Mouse (Mus musculus): ENCODE measurements around the gene Ggt6.

Ggt6 gene

DNA sequence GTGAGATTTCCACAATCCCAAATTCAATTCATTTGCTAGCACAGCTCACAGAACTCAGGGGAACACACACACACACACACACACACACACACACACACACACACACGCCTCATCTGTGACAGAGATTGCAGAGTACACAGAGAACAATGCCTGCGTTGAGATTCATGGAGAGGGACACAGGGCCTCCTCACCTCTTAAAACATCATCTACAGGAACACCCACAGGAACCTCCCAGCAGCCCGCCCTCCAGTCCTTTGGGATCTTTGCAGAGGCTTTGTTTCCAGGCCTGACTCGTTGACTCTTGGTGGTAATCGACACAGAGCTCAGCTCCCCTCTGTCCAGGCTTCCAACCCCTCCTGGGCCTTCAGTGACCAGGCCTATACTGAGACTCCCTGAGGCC lies 41.9 kb downstream of the Ggt6 start:
- no peak for DNase-seq

GRCm38 (mm10) chr11:72477653-72478052 lies 42.3 kb downstream of the Ggt6 start:
- no peak for DNase-seq

GRCm38 (mm10) chr11:72478228-72478627 lies 42.9 kb downstream of the Ggt6 start:
- DNase-seq = no peak

- no peak for DNase-seq
Measured at GRCm38 (mm10) chr11:72479499-72479898, 44.2 kb downstream of the Ggt6 start.

DNA sequence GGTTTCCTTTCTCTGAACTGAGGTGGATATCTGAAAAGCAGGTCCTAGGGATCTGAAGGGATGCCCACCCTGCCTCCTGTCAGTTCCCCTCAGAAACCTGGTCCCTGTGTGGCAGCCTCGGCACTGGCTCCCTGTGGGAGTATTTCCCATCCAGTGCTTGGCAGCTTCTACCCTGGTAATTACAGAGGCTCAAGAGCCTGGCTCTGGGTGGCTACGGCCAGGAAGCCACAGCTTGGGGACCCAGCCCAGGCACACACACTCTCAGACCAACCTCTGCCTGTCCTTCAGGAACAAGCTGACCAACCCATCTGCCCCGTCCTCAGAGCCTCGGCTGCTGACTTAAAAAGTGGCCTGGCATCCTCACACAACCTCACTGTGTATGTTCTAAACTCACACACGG lies 46.0 kb downstream of the Ggt6 start:
- no peak for DNase-seq

DNA sequence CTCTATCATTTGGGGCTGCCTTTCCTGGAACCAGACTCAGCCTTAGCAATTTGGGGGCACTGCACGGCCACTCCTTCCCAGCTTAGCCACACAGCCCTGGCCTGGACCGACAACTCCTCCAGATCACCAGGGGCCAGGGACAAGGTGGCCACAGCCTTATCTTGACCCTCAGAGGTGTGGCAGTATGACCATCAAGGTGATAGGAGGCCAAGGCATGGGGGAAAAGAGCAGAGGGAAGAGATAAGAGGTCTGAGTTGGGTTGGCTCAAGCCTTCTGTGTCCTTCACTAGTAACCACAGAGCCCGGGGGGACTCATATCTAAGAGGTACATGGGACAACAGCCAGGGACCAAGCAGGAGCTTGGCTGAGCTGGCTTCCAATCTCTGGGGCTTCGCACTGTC lies 46.6 kb downstream of the Ggt6 start:
- DNase-seq = no peak

GRCm38 (mm10) chr11:72484549-72484948 lies 49.2 kb downstream of the Ggt6 start:
- DNase-seq = no peak

GRCm38 (mm10) chr11:72485157-72485556 lies 49.8 kb downstream of the Ggt6 start:
- DNase-seq = no peak

DNA sequence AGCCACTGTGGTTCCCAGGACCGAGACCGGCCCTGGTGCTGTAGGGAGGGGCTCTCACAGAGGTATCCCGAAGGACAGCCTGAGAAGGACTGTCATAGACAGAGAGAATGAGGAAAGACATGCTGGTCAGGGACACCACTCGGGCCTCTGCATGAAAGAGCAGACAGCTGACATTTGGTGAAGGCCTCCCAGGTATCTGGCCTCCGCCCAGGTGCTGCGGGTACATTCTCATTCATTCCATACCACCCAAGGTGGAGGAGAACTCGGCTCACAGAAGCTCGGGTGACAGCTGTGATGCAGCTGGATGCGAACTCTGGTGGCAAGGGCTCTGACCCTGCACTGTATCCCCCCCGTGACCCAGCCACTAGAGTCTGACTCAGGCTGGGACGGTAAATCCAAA lies 50.6 kb downstream of the Ggt6 start:
- no peak for DNase-seq

DNA sequence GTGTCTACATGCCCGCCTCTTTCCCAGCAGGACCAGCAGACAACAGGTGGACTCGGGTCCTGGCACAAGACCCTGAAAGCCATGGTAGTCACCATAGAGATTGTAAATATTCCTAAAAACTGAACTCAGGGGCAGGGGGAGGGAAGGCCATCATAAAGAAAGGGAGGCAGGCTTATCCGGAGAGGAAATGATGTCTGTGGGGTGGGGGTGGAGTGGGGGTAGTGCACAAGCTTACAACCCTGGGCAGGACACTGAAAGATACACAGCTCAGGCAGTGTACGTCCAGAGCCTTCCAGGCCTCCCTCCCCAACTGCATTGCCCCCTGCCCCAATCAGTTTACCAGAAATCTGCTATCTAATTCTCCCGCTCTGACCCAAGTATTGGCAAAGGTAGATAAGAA lies 51.8 kb downstream of the Ggt6 start:
- DNase-seq = no peak

DNA sequence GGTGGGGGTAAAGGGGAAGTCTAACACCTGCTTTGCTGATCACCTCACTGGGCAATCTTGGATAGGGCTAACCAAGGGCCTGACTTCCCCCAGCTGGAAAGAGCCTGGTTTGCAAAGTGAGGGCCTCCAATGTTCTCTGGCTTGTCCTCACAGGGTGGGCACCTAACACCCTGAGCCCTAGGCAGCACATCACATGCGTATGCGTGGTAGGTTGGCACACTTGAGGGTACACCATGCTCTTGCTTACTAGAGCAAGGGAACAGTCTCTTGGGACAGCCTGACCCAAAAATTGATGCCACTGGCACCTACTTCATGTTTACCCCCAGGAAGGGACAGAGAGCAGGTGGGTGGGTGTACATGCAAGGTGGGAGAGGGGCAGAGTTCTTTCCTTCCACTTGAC lies 52.4 kb downstream of the Ggt6 start:
- DNase-seq = no peak

Measured in kidney, adult 11 months (tissue).